Mouse (Mus musculus) cerebellum, adult (tissue): ENCODE results near the gene Atf5.

Experiments
- ATAC-seq: cut with Nextera tagmentation; 2 replicates; pipeline ENCODE4 v1.9.2; 2017; ENCODE audit warnings: mild to moderate bottlenecking, moderate library complexity, mixed read lengths; ENCODE audit not compliant: insufficient number of reproducible peaks, low FRiP score, low TSS enrichment

Atf5 gene

DNA sequence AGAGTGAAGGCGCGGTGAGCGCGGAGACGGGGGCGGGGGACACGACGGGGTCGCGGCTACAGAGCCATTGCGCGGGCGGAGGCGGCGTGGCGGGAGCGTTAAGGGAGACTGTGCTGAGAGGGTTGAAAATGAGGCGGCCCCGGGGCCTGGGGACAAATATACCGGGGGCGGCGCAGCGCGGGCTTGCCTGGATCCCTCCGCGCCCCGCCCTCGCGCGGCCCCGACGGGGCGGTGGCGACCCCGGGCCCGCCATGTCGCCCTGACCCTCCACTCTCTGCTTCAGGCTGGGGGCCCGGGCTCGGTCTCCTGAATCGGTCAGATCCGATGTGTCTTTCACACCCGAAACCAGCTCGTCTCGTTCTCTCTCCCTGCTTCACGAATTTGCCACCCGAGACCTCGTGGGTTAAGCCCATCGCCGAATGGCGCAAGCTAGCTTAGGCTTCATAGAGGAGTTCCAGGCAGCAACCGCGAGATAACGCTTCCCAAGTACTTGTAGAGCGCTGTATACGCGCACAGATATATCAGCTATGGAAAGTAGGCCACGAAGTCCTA lies at the start of gene Atf5:
TSS of gene Atf5 (minus strand) at position 189 of the 552 bp plus-strand sequence.
- ATAC-seq: no peak

DNA sequence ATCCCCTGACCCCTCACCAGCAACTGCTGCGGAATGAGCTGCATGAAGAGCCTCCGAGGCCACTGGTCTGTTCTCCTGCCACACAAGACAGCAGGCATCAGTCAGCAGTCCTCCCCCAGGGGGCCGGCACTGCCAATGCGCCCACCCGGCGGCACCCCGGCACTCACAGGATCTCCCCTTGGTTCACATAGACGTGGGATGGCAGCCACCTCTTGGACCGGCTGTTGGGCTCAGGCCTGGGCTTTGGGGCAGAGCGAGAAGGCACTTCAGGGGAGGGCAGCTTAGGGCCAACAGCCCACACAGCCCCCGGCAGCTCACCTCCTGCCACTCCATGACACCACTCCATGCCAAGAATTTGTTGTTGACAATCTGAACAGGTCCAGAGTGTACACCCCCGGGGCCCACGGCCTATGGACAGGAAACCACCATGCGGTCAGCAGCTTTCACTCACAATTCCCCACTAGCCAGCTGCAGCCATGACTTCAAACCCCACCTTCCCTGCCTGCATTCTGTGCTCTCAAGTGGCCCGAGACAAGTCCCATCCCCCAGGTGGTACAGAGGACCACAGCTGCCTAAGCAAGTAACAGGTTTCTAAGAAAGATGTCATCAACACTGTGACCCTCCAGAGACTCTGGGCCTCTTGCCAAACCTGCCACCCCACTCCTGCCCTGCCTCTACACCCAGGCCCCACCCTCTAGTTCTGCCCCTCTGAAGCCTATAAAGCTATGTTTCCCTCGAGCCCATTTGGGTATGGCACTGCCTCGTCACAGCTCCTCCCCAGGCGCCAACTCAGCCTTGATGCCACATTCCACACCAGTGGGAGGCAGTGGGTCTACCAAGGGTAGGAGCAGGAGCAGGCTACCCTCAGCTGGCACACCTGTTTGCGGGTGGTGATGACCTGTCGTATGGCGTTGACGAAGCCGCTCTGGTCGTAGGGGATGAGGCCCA lies 48.4 kb upstream of the Atf5 start:
- ATAC-seq: no peak

DNA sequence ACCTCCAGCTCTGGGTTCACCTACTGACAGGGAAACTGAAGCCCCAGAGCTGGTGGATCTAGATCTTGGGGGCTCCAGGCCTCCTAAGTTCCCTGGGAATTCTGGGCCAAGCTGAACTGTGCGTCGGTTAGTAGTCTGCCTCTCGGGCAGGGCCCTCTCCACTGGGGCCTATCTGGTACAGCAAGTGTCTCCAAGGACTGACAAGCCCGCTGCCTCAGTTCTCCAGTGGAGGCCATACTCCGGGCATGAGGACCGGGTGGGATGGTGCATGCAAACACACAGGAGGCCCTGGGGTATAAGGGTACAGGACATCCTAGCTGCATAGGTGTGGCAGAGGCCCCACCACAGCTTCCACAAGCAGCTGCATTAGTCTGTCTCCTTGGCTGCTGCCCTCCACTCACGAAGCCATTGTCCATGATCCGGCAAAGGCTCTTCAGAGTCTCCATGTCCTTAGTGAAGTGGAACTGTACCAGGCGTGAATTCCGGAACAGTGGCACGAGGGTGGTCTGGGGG lies 47.6 kb upstream of the Atf5 start:
- ATAC-seq: no peak

DNA sequence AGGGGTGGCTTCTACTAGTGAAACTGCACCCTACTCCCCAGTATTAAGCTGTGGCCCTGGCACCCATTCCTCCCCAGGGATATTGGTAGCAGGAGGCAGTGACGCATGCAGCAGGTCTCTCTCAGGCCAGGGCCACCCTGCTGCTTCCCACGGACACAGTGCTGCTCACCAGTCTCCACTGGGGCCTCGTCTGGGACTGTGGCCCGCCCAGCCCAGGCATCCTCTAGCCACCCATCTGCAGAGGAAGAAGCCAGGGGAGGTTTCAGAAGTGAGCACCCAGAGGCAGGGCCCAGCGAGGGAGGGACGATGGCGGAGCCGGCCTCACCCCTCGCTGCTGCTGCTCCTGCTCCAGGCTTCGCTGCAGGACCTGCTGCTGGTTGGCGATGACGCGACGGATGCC lies 46.8 kb upstream of the Atf5 start:
- no peak for ATAC-seq

DNA sequence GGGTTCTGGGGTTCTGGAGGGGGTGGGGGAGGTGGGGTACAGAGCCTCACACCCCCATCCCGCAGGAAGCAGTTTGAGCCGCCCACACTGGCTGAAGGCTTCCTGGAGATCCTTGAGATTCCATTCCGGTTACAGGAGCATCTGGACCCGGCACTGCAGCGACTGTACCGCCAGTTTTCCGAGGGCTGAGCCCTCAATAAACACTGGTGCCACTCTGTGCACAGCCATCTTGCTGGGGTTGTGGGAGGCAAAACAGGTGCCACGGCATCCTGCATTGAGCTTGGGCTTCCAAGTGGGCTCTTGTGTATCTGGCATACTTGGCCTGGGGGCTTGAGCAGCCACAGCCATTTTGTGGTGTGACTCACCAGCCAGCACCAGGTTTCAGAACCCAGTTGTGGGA lies 46.0 kb upstream of the Atf5 start:
- ATAC-seq: no peak

DNA sequence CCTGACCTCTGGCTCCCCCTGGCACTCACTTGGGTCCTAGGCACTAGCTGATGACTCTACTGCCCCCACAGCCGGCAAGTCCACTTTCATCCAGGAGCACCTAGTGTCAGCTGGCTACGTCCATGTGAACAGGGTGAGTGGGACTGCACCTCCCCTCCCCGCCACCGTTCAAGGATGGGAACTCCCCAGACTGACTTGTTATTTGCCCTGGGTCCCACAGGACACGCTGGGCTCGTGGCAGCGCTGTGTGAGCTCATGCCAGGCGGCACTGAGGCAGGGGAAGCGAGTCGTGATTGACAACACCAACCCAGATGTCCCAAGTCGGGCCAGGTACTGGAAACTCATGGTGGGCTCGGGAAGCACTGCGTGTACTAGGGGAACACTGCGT lies 45.0 kb upstream of the Atf5 start:
- no peak for ATAC-seq

DNA sequence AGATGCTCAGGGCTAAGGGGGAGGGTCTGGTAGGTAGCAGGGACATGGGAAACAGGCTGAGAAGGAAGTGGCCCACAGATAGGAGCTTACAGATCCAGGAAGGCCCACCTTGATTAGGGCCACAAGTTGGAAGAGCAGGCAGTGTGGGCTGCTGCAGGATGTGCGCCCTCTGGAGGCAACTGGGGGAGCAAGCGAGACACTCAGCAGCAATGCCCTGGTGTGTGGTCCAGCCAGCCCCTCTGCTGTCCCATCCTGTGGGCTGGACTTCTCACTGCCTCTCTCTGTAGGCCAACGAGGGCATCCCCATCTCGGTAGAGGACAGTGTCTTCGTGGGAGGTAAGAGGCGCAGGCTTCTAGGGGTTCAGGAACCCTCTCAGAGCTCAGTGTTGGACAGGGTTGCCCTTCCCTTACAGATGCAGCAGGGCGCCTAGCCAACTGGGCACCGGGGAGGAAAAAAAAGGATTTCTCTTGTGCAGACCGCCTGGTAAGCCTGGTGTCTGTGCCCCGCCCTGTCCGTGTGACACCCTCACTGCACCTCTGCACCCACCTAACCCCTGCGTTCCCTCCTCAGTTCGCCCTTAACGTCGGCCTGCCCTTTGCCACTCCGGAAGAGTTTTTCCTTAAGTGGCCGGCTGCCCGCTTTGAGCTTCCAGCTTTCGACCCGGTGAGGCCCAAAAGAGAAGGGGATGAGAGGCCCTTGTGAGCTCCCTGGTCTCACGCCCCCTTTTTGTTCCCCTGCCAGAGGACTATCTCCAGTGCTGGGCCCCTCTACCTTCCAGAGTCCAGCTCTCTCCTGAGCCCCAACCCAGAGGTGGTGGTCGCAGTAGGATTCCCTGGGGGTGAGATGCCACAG lies 44.3 kb upstream of the Atf5 start:
- ATAC-seq: no peak

DNA sequence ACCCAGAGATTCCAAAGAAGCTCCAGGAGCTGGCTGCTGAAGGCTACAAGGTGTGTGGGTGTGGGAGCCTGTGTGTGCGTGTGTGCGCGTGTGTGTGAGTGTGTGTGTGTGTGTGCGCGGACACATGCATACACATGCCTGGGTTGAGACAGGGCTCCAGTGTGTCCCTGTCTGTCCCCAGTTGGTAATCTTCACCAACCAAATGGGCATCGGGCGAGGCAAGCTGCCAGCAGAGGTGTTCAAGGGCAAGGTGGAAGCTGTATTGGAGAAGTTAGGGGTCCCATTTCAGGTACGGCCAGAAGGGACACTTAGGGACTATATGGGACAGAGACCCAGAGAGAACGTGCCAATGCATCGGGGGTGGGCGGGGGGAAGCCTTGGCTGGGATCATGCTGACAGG lies 43.4 kb upstream of the Atf5 start:
- no peak for ATAC-seq

DNA sequence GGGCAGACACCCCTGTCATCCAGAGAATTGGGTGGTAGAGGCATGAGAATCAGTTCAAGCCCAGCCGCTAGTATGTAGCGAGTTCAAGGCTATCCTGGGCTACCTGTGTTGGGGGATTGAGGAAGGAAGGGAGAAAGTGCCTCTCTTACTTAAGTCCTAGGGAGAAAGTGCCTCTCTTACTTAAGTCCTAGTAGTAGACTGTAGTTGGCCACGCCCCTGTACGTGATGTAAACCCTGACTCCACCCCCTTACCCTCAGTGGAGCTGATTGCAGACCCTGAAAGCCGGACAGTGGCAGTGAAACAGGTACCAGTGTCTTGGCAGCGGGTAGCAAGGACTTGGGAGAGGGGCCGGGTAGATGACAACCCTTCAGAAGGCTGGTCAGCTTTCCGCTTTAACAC lies 41.4 kb upstream of the Atf5 start:
- no peak for ATAC-seq

DNA sequence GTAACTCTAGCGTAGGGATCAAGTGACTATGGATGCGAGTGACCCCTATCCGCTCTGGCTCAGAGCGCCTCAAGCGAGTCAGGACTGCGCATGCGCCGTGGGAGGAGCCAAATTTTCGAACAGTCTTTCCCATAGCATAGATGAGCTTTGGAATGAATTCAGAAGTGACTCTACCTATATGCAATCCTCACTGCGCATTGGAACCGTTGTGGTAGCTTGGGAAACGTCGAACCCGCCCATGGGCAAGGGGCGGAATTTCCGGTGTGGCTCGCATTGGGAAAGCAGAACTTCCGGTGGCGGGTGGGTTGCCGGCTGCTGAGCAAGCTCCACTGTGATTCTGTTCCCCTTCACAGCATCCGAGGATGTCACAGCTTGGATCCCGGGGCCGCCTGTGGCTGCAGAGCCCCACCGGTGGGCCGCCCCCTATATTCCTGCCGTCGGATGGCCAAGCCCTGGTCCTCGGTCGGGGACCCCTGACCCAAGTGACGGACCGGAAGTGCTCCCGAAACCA lies 40.6 kb upstream of the Atf5 start, which contains the start of gene Pnkp:
TSS of gene Pnkp (plus strand) at position 98 of the 511 bp plus-strand sequence.
- ATAC-seq: peak; percentile 6; the same call in 1 of the 2 replicates

DNA sequence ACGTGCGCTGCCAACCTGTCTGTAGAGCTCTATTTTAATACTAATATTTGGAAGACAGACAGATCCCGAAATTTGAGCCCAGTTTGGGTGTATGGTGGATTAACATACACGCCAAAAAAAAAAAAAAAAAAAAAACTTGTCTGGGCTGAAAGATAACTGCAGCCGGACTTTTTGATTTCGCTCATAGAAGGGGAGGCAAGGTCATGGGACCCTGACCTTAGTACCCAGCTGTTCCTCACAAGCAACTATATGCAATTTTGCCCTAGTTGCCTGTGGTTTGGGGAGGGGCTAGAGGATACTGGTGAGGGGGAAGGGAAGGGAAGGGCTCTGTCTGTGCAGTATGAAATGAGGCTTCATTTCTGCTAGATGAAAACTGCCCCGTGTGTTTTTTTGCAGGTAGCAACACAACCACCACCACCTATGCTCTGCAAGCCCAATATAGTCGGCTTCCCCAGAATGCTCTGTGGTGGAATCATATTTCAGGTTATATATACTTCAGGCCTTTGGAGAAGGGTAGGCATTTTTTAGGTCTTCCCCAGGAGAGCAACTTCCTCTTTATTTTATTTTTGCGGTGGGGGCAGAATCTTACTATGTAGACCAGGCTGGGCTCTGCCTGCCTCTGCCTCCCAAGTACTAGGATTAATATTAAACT lies 39.9 kb upstream of the Atf5 start:
- no peak for ATAC-seq

DNA sequence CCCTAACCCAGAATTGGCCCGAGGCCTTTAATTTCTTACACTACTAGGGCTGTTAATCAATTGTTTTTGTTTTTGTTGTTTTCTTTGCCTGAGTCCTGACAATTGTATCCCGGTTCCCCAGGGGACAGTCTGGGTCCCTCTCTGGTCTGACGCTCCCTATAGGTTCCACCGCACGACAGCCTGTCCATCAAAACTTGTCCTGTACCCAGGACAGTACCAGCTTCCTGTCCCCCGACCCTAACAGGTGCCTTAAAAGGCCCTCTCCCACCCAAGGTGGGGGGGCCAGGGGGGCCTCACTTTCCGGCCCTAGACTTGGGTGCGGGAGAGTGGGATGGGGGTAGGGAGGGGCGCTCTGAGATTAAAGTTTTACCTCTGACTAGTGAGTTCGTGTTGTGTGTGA lies 38.6 kb upstream of the Atf5 start:
- no peak for ATAC-seq

DNA sequence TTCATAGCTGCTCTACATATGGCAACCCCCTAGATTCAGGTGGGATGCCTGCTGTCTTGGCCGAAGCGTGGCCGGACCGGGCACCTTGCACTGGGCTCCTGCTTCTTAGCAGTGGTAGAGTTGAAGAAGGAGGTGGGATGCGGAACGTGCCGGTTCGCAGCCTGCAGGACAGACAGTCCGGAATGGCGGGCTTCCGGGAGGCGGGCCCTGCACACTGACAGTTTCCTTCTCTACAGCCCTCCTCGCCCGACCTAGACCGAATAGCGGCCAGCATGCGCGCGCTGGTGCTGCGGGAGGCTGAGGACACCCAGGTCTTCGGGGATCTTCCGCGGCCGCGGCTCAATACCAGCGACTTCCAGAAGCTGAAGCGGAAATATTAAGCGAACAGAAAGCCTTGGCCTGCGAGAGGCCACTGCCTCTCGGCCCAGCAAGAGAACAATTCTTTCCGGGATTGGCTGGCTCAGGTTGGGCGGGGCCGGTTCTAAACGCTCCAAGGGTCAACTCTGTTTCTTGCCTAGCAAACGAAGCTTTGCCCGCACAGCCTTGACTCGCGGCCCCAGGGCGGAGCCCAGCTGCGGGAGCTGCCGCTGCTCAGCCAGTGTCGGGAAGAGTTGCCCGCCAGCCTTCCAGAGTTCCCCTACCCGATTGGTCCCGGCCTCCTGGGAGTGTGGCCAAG lies 38.0 kb upstream of the Atf5 start:
- ATAC-seq: peak; percentile 41; the same call in 1 of the 2 replicates

DNA sequence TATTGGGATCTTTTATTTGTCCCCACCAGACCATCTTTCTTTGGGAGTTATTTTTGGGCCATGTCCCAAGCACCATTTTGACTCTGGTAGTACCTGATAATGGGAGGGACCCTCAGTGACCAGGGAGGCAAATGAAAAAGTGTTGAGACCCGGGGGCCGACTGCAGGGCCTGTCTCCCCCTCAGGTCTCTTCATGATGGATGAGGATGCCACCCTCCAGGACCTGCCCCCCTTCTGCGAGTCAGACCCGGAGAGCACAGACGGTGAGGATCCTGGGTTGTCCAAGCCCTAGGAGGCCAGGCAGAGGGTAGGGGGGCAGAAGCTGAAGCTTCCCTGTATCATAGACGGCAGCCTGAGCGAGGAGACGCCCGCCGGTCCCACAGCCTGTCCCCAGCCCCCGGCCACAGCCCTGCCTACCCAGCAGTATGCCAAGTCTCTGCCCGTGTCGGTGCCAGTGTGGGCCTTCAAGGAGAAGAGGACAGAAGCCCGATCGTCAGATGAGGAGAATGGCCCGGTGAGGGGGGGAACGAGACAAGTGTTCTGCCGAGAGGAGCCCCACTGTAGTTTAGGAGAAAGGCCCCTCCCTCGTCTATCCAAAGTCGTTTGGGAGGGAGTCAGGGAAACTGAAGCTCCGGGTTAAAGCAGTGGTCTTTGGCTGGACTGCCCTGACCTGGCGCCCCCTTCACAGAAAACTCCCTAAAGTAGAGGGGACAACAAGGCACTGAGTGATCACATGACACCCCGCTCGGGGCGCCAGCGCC lies 37.3 kb upstream of the Atf5 start:
- no peak for ATAC-seq

DNA sequence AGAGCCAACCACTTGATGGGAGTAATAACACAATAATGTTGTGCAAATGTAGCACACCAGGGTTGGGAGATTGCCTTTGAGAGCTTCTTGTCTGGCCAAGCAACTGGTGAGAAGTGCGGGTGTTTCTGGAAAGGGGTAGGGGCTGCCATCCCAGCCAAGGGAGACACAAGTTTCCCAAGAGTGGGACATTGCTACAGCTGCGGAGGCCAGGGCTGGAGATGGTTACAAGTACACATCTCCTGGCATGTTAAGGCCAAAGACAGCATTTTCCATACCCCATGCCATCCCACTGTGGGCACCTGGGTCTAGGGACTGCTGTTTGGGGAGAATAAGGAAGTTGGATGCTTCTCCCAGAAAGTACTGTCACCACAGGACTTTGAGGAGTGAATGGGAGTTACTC lies 36.6 kb upstream of the Atf5 start:
- ATAC-seq: no peak

DNA sequence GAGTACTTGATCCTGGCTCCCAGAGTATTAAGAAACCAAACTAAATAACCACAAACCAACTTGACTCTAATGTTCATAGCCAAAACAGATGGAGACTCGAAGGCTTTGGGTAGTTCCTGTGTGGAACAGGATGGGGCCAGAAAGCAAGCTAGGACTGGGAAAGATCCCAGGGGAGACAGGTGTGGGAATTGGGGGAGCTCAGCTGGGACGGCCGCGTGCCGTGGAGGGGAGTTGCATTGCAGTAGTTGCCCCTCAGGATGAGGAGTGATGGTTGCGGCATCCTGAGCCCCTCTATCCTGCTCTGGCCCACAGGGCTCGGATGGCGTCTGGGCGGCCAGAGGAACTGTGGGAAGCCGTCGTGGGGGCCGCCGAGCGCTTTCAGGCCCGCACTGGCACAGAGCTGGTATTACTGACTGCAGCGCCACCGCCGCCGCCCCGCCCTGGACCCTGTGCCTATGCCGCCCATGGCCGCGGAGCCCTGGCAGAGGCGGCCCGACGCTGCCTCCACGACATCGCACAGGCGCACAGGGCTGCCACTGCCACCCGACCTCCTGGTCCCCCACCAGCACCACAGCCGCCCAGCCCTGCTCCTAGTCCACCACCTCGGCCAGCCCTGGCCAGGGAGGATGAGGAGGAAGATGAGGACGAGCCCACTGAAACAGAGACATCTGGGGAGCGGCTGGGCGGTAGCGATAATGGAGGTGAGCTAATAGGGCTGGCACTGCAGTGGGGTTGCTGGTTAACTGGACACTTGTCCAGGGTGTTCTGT lies 36.0 kb upstream of the Atf5 start:
- ATAC-seq: no peak

DNA sequence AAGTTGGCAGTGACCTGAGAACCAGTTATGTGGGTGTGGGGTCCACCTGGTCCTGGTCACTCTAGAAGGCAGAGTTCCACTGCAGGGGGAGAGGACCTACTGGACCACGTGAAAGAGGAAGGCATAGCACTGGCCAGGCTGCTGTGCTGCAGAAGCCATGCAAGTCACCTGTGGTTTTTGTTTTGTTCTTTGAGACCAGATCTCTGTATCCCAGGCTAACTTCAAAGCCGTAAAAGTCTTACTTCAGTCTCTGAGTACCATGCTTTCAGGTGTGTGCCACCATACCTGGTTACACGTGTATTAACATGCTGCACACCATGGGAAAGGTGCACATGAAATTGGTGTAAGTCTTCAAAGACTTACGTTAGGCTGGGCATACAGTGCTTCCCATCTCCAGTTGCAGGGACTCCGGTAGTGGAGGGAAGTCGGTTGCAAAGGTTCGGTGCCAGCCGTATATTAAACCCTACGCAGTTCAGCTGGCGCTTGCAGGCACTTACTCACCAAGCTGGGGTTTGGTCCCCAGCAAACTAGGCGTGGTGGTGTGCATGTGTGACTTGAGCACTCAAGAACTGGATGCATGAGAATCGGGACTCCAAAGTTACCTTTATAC lies 35.3 kb upstream of the Atf5 start:
- ATAC-seq: no peak
